Mouse (Mus musculus) heart, postnatal 0 days (tissue): ENCODE data around the gene Hif3a. TPM values are rescaled to one million over a fixed set of nuclear protein-coding genes. Genes with fewer than 3 reads are reported as not detected.

Source experiments
- ATAC-seq: fragments of 200-750 bp; cut with Nextera tagmentation; 2 replicates; pipeline ENCODE4 v1.8.0; 2017; ENCODE audit warnings: low read depth, moderate number of reproducible peaks, moderate library complexity; ENCODE audit not compliant: insufficient read depth
- DNase-seq: peaks from one replicate; pipeline ENCODE4 v3.0.0-alpha.2; 2016; ENCODE audit warnings: low spot score
- H3K27ac ChIP-seq: fragments of 300-500 bp; sonication (generic); 2 replicates; pipeline ENCODE4 v1.5.1; 2014; ENCODE audit warnings: low read depth, mild to moderate bottlenecking
- H3K27me3 ChIP-seq: fragments of 300-500 bp; sonication (generic); 2 replicates; pipeline ENCODE4 v1.6.1; 2014; ENCODE audit warnings: low read length, mixed read lengths; ENCODE audit not compliant: control insufficient read depth, insufficient read depth
- H3K36me3 ChIP-seq: fragments of 300-500 bp; sonication (generic); replicated peaks from 2 replicates; pipeline ENCODE4 v1.6.1; 2014; ENCODE audit warnings: low read length, mixed read lengths; ENCODE audit not compliant: control insufficient read depth, insufficient read depth
- H3K4me1 ChIP-seq: fragments of 300-500 bp; sonication (generic); 2 replicates; pipeline ENCODE4 v1.6.1; 2014; ENCODE audit warnings: antibody characterized with exemption; ENCODE audit not compliant: control insufficient read depth, insufficient read depth
- H3K4me2 ChIP-seq: fragments of 300-500 bp; sonication (generic); 2 replicates; pipeline ENCODE4 v1.6.1; 2014; ENCODE audit warnings: low read depth, mild to moderate bottlenecking, low read length, moderate library complexity
- H3K4me3 ChIP-seq: fragments of 300-500 bp; sonication (generic); 2 replicates; pipeline ENCODE4 v1.5.1; 2014; ENCODE audit warnings: low read depth, low read length
- H3K9ac ChIP-seq: fragments of 300-500 bp; sonication (generic); replicated peaks from 2 replicates; pipeline ENCODE4 v1.6.1; 2014; ENCODE audit warnings: low read depth, low read length, mixed read lengths
- H3K9me3 ChIP-seq: fragments of 300-500 bp; sonication (generic); replicated peaks from 2 replicates; pipeline ENCODE4 v1.6.1; 2016; ENCODE audit warnings: low read length; ENCODE audit not compliant: control insufficient read depth
- CTCF ChIP-seq: IDR thresholded peaks from 2 replicates; pipeline ENCODE4 v1.5.1; 2016; ENCODE audit warnings: antibody characterized with exemption, control low read depth, low read depth
- EP300 ChIP-seq: IDR thresholded peaks from 2 replicates; pipeline ENCODE4 v1.6.1; 2016; ENCODE audit warnings: antibody characterized with exemption, low read depth
- WGBS: fragments of 180-500 bp; shearing (Covaris S2); extraction: QIAGEN DNeasy Blood & Tissue Kit; methylation state at CpG from one replicate; pipeline ENCODE4 v1.1.7; 2014; 5-methylcytosine and 5-hydroxymethylcytosine counted together
- polyA plus RNA-seq: library from polyadenylated mRNA; unstranded; fragments of >200 nt; fragmentation: Nextera tagmentation; extraction: Ambion mirVana; gene quantifications from 2 replicates; pipeline ENCODE4 v1.2.1, GENCODE M21; 2015
- total RNA-seq: library from RNA; depleted of rRNA; stranded (reverse); fragments of >200 nt; gene quantifications from 2 replicates; pipeline ENCODE4 v1.2.3, GENCODE M21; 2014; ENCODE audit warnings: low replicate concordance

Gene Hif3a
- total and polyA plus RNA-seq, 2 experiments from 2014 or later, result 4.2 to 35.5 TPM

GRCm38 (mm10) chr7:17027588-17028343 lies 34.5 kb downstream of the Hif3a start, which contains the start of gene Ppp5c:
TSS of gene Ppp5c (minus strand) at chr7:17027924.
- ATAC-seq (peak; percentile 79), DNase-seq (peak; percentile 97)
- Histone ChIP-seq H3K4me3 (peak within 1 kb of the TSS; percentile 96), H3K9me3 (no peaks in the 10 kb centered on the region), H3K9ac (peak within 1 kb of the TSS; percentile 69), H3K4me1 (peaks cover 43% of the 10 kb centered on the region), H3K4me2 (peak within 1 kb of the TSS; percentile 68), H3K27ac (peak within 1 kb of the TSS; percentile 93), H3K27me3 (no peaks in the 10 kb centered on the region), H3K36me3 (peaks cover 22% of the 10 kb centered on the region)
- TF ChIP-seq EP300, result no peak
- TF ChIP-seq CTCF, result no peak
- WGBS, result under 1% methylated on average over 56 of the region's 58 CpGs

GRCm38 (mm10) chr7:17026710-17027587 lies 35.3 kb downstream of the Hif3a start:
- Histone ChIP-seq H3K4me2 (peak overlapping the region; percentile 68), H3K9ac (peak overlapping the region; percentile 69), H3K4me1 (peaks cover 51% of the 10 kb centered on the region), H3K27me3 (no peaks in the 10 kb centered on the region), H3K27ac (peak overlapping the region; percentile 93), H3K4me3 (peak overlapping the region; percentile 96), H3K36me3 (peaks cover 20% of the 10 kb centered on the region), H3K9me3 (no peaks in the 10 kb centered on the region)
- TF ChIP-seq CTCF, result peak; percentile 58
- no peak for TF ChIP-seq EP300
- DNase-seq, result peak; percentile 69
- peak; percentile 53 for ATAC-seq
- 2% methylated on average over 24 of the region's 24 CpGs for WGBS

GRCm38 (mm10) chr7:17025896-17026622 lies 36.2 kb downstream of the Hif3a start:
- H3K9me3 ChIP-seq, result no peaks in the 10 kb centered on the region
- TF ChIP-seq EP300 (no peak), CTCF (no peak)
- 40% methylated on average over 9 of the region's 9 CpGs for WGBS
- peak overlapping the region; percentile 68 for H3K4me2 ChIP-seq
- H3K27me3 ChIP-seq, result no peaks in the 10 kb centered on the region
- no peak for DNase-seq
- H3K27ac ChIP-seq, result peak overlapping the region; percentile 75; the same call in 1 of the 2 replicates
- H3K9ac ChIP-seq, result peak overlapping the region; percentile 17; the same call in 1 of the 2 replicates
- peaks cover 51% of the 10 kb centered on the region for H3K4me1 ChIP-seq
- no peak for ATAC-seq
- H3K4me3 ChIP-seq, result peak overlapping the region; percentile 96
- peaks cover 20% of the 10 kb centered on the region for H3K36me3 ChIP-seq

- no peak for DNase-seq
- no peak for ATAC-seq
- Histone ChIP-seq H3K4me2 (peak overlapping the region; percentile 68), H3K27me3 (no peaks in the 10 kb centered on the region), H3K9me3 (no peaks in the 10 kb centered on the region), H3K36me3 (peaks cover 22% of the 10 kb centered on the region), H3K4me3 (no peak overlapping the region), H3K9ac (peak overlapping the region; percentile 24; the same call in 1 of the 2 replicates), H3K4me1 (peaks cover 51% of the 10 kb centered on the region), H3K27ac (peak overlapping the region; percentile 75)
- no peak for TF ChIP-seq CTCF
- no peak for TF ChIP-seq EP300
- WGBS, result 37% methylated on average over 4 of the region's 4 CpGs
Measured at GRCm38 (mm10) chr7:17025505-17025894, 36.7 kb downstream of the Hif3a start.

- Histone ChIP-seq H3K36me3 (peaks cover 25% of the 10 kb centered on the region), H3K27me3 (no peaks in the 10 kb centered on the region), H3K9ac (peak overlapping the region; percentile 24; the same call in 1 of the 2 replicates), H3K9me3 (no peaks in the 10 kb centered on the region), H3K4me1 (peaks cover 51% of the 10 kb centered on the region), H3K4me3 (no peak overlapping the region), H3K4me2 (peak overlapping the region; percentile 68), H3K27ac (peak overlapping the region; percentile 75)
- WGBS, result 51% methylated on average over 10 of the region's 10 CpGs
- TF ChIP-seq CTCF (no peak), EP300 (no peak)
- no peak for DNase-seq
- ATAC-seq, result no peak
Measured at GRCm38 (mm10) chr7:17024814-17025504, 37.3 kb downstream of the Hif3a start.
